Mouse (Mus musculus): ENCODE data around the gene Tmc8. TPM values are rescaled to one million over a fixed set of nuclear protein-coding genes. Genes with fewer than 3 reads are reported as not detected.

The Tmc8 gene
- 34.3 and 59.6 TPM in 2 replicates for polyA plus RNA-seq (2012; rRNA removed)

DNA sequence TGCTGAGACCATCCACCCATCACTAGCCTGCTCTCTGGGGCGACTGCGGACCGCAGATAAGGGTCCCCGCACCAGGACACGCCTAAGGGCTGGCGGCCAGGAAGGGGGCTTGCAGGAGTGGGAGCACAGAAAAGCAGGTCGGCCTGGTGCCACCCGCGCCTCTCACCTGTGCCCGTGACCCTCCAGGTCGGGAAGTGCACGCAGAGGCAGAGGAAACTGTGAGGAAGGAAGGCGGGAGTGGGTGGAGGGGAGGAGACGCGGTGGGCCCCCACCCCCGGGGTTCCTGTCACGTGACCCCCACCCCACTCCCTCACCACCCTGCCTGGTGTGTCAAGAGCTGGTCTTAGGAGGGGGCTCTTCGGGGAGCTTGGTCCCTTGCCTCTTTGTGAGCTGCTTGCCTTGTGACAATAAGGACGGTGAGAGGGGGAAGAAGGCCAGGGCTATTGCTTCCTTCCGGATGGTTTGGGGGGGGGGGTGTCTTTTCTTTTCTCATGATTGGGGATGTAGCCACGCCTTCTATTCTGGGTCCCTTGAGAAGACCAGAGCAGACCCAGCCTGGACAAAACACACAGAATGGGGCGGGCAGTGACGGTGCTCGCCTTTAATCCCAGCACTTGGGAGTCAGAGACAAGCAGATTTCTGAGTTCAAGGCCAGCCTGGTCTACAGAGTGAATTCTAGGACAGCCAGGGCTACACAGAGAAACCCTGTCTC lies at the start of gene Tmc8, which contains the start of gene Tmc6:
Gene Tmc8, plus strand, starts transcription at position 84 of the 712 bp plus-strand sequence.
Gene Tmc6, minus strand, starts transcription at position 206 of the 712 bp plus-strand sequence.
- 68% methylated on average over 24 of the region's 24 CpGs for WGBS
- Histone ChIP-seq H3K4me1 (ENCODE audit: control insufficient read depth, insufficient read depth, insufficient read length, low read length) (peaks cover 31% of the 10 kb centered on the region), H3K36me3 (ENCODE audit: control insufficient read depth, insufficient read depth, low read length) (peaks cover 9% of the 10 kb centered on the region), H3K4me3 (ENCODE audit: low read depth, low read length) (peak within 1 kb of the TSS; percentile 80), H3K27me3 (ENCODE audit: control insufficient read depth, insufficient read depth, low read length) (no peaks in the 10 kb centered on the region), H3K27ac (ENCODE audit: insufficient read depth, low read depth, low read length) (peak within 1 kb of the TSS; percentile 97)
- TF ChIP-seq CTCF (IDR thresholded peaks at IDR 0.05; ENCODE audit: extremely low read depth, insufficient read length, insufficient replicate concordance, low read depth, low read length) (no peak), POLR2A (IDR thresholded peaks at IDR 0.05; ENCODE audit: low read depth, low read length) (0 out of 2 replicates have a peak, but pooled peaks have one; percentile 9)

- Histone ChIP-seq H3K27me3 (ENCODE audit: control insufficient read depth, insufficient read depth, low read length) (no peaks in the 10 kb centered on the region), H3K27ac (ENCODE audit: insufficient read depth, low read depth, low read length) (no peak overlapping the region), H3K4me1 (ENCODE audit: control insufficient read depth, insufficient read depth, insufficient read length, low read length) (peaks cover 3% of the 10 kb centered on the region; the same call in 1 of the 2 replicates), H3K36me3 (ENCODE audit: control insufficient read depth, insufficient read depth, low read length) (peaks cover 42% of the 10 kb centered on the region), H3K4me3 (ENCODE audit: low read depth, low read length) (no peak overlapping the region)
- TF ChIP-seq POLR2A (IDR thresholded peaks at IDR 0.05; ENCODE audit: low read depth, low read length), result no peak
- no peak for TF ChIP-seq CTCF (IDR thresholded peaks at IDR 0.05; ENCODE audit: extremely low read depth, insufficient read length, insufficient replicate concordance, low read depth, low read length)
- WGBS, result 51% methylated on average over 5 of the region's 5 CpGs
Measured at GRCm38 (mm10) chr11:117736037-117736689, 45.7 kb upstream of the Tmc8 start.

DNA sequence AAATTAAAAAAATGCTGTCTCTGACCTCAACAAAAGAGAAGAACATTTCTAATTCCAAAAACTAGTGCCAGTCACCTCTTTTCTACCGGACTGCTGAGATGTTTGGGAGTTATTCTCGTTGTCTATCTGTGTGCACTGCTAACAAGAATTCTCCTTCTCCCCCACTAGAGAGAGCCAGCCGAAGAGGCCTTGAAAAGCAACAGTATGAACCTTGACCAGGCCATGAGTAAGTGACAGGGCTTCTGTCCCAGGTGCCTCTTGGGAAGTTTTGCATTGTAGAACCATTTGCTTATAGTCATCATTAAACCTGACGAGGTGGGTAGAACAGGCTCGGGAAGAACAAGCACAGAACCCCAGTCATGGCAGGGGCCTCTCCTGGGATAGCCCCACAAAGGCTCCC lies 43.8 kb upstream of the Tmc8 start:
- no peak overlapping the region for H3K27ac ChIP-seq (ENCODE audit: insufficient read depth, low read depth, low read length)
- 83% methylated on average over 5 of the region's 5 CpGs for WGBS

GRCm38 (mm10) chr11:117741128-117741527 lies 40.7 kb upstream of the Tmc8 start:
- 89% methylated on average over 6 of the region's 6 CpGs for WGBS

More for the DNA sequence above, 43.8 kb upstream of the Tmc8 start:
- no peak for TF ChIP-seq CTCF (IDR thresholded peaks at IDR 0.05; ENCODE audit: extremely low read depth, insufficient read length, insufficient replicate concordance, low read depth, low read length)
- no peak for TF ChIP-seq POLR2A (IDR thresholded peaks at IDR 0.05; ENCODE audit: low read depth, low read length)
- Histone ChIP-seq H3K27me3 (ENCODE audit: control insufficient read depth, insufficient read depth, low read length) (no peaks in the 10 kb centered on the region), H3K36me3 (ENCODE audit: control insufficient read depth, insufficient read depth, low read length) (peaks cover 55% of the 10 kb centered on the region), H3K4me3 (ENCODE audit: low read depth, low read length) (no peak overlapping the region), H3K4me1 (ENCODE audit: control insufficient read depth, insufficient read depth, insufficient read length, low read length) (peaks cover 3% of the 10 kb centered on the region; the same call in 1 of the 2 replicates)

GRCm38 (mm10) chr11:117742243-117742642 lies 39.6 kb upstream of the Tmc8 start:
- no peak overlapping the region for H3K4me3 ChIP-seq (ENCODE audit: low read depth, low read length)
- H3K27ac ChIP-seq (ENCODE audit: insufficient read depth, low read depth, low read length), result no peak overlapping the region
- no peaks in the 10 kb centered on the region for H3K4me1 ChIP-seq (ENCODE audit: control insufficient read depth, insufficient read depth, insufficient read length, low read length)
- TF ChIP-seq CTCF (IDR thresholded peaks at IDR 0.05; ENCODE audit: extremely low read depth, insufficient read length, insufficient replicate concordance, low read depth, low read length) (no peak), POLR2A (IDR thresholded peaks at IDR 0.05; ENCODE audit: low read depth, low read length) (no peak)
- H3K27me3 ChIP-seq (ENCODE audit: control insufficient read depth, insufficient read depth, low read length), result no peaks in the 10 kb centered on the region
- WGBS, result 88% methylated on average over 8 of the region's 8 CpGs
- peaks cover 69% of the 10 kb centered on the region for H3K36me3 ChIP-seq (ENCODE audit: control insufficient read depth, insufficient read depth, low read length)

More at GRCm38 (mm10) chr11:117741128-117741527, 40.7 kb upstream of the Tmc8 start:
- H3K27ac ChIP-seq (ENCODE audit: insufficient read depth, low read depth, low read length), result no peak overlapping the region
- no peaks in the 10 kb centered on the region for H3K27me3 ChIP-seq (ENCODE audit: control insufficient read depth, insufficient read depth, low read length)
- H3K4me3 ChIP-seq (ENCODE audit: low read depth, low read length), result no peak overlapping the region
- H3K4me1 ChIP-seq (ENCODE audit: control insufficient read depth, insufficient read depth, insufficient read length, low read length), result no peaks in the 10 kb centered on the region
- TF ChIP-seq CTCF (IDR thresholded peaks at IDR 0.05; ENCODE audit: extremely low read depth, insufficient read length, insufficient replicate concordance, low read depth, low read length) (no peak), POLR2A (IDR thresholded peaks at IDR 0.05; ENCODE audit: low read depth, low read length) (no peak)
- H3K36me3 ChIP-seq (ENCODE audit: control insufficient read depth, insufficient read depth, low read length), result peaks cover 68% of the 10 kb centered on the region

- no peak overlapping the region for H3K27ac ChIP-seq (ENCODE audit: insufficient read depth, low read depth, low read length)
- WGBS, result 86% methylated on average over 8 of the region's 8 CpGs
- H3K4me1 ChIP-seq (ENCODE audit: control insufficient read depth, insufficient read depth, insufficient read length, low read length), result no peaks in the 10 kb centered on the region
- peaks cover 72% of the 10 kb centered on the region for H3K36me3 ChIP-seq (ENCODE audit: control insufficient read depth, insufficient read depth, low read length)
- no peak overlapping the region for H3K4me3 ChIP-seq (ENCODE audit: low read depth, low read length)
- no peak for TF ChIP-seq CTCF (IDR thresholded peaks at IDR 0.05; ENCODE audit: extremely low read depth, insufficient read length, insufficient replicate concordance, low read depth, low read length)
- H3K27me3 ChIP-seq (ENCODE audit: control insufficient read depth, insufficient read depth, low read length), result no peaks in the 10 kb centered on the region
Measured at GRCm38 (mm10) chr11:117742715-117743114, 39.2 kb upstream of the Tmc8 start.

DNA sequence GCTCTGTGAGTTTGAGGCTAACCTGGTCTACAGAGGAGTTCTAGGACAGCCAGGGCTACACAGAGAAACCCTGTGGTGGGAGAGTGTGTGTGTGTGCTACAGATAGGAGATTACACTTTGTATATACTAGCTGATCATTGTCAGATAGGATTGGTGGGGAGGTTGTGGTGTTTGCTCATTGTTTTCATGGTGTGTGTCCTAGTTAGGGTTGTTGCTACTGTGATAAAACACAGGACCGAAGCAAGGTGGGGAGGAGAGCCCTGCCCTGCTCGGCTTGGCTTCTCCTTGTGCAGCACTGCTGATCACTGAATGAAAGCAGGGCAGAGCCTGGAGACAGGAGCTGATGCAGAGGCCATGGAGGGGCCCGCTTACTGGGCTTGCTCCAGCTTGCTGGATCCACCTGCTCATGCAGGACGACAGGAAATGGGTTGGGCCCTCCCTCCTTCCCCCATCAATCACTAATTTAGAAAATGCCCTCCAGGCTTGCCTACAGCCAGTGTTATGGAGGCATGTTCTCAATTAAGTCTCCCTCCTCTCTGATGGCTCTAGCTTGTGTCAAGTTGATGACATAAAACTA lies 38.3 kb upstream of the Tmc8 start:
- Histone ChIP-seq H3K36me3 (ENCODE audit: control insufficient read depth, insufficient read depth, low read length) (peaks cover 76% of the 10 kb centered on the region), H3K27me3 (ENCODE audit: control insufficient read depth, insufficient read depth, low read length) (no peaks in the 10 kb centered on the region), H3K27ac (ENCODE audit: insufficient read depth, low read depth, low read length) (no peak overlapping the region), H3K4me3 (ENCODE audit: low read depth, low read length) (no peak overlapping the region), H3K4me1 (ENCODE audit: control insufficient read depth, insufficient read depth, insufficient read length, low read length) (no peaks in the 10 kb centered on the region)
- WGBS, result 72% methylated on average over 4 of the region's 4 CpGs
- TF ChIP-seq CTCF (IDR thresholded peaks at IDR 0.05; ENCODE audit: extremely low read depth, insufficient read length, insufficient replicate concordance, low read depth, low read length) (no peak), POLR2A (IDR thresholded peaks at IDR 0.05; ENCODE audit: low read depth, low read length) (no peak)

Data from small intestine, adult 2 months (tissue).